Mouse (Mus musculus): ENCODE measurements around the gene Emp1.

The Emp1 gene

DNA sequence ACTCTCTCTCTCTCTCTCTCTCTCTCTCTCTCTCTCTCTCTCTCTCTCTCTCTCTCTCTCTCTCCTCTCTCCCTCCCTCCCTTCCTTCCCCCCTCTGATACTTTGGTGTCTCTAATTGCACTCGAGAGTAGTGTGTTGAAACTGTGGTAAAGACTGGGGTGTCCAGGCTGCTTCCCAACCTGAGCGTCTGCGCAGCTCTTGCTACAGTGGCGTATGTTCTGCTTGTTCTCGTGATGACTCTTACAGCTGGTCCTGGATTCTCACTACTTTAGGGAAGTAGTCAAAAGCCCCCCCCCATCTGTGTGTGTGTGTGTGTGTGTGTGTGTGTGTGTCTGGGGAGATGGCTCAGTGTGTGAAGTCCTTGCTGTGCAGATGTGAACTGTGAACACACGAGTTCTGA, 50.3 kb downstream of the Emp1 start:
- DNase-seq (ENCODE audit: low spot score): no peak

DNA sequence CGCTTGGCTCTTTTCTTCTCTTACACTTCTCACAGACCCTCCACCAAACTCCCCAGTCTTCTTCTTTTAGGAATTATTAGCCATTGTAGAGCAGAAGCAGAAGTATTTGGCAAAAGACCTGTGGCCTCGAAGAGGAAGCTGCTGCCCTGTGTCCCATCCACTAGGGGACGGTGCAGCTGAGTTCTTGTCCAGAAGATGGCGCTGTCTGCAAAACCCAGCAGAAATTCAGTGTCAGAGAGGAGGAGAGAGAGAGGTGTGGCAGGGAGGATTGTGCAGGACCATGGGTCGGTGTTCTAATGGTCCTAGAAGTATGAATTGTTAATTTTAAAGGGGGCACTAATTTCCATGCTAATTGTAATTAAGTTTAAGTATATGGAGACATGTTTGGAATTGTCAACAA, 55.1 kb downstream of the Emp1 start:
- DNase-seq (ENCODE audit: low spot score): peak; percentile 69

DNA sequence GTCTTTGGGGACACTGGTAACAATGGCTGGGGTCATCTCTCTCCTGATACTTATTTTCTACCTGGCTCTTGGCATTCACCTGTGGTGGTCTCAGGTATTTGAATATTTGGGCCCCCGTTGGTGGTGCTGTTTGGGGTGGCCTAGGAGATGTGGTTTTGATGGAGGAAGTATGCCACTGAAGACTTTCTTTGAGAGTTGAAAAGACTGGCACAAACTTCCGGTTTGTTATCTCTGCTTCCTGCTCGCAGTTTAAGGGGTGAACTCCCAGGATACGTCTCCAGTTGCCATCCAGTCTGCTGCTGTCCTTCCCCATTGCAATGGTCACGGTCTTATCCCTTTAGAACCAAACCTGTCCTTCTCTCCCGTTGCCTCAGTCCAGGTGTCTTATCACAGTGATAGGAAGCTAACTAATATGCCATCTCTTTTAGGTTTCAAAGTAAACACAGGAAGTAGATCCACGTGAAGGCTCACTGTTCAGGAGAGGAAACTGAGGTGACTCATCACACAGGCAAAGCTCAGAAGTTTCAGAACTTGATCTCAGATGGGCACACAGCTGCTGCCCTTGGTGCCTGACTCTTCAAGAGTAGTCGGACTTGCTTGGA, 56.0 kb downstream of the Emp1 start:
- no peak for DNase-seq (ENCODE audit: low spot score)

DNA sequence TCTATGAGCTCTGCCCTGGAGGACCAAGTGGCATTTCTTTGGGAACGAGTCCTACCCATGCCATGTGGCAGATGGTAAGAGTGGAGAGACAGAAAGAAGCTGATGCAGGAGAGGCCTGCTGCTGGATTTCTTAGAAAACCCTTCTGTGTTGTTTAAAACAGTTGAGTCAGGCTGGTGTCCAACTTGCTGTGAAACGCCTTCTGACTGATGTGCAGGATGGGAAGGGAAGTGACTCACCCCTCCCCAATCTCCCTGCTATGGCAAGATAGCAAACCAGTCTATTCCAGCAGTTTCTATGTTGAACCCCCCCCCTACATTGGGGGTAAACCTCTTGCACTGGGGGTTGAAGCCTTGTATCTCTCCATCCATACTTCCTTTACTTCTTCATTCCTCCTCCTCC, 65.9 kb downstream of the Emp1 start:
- DNase-seq (ENCODE audit: low spot score): no peak

DNA sequence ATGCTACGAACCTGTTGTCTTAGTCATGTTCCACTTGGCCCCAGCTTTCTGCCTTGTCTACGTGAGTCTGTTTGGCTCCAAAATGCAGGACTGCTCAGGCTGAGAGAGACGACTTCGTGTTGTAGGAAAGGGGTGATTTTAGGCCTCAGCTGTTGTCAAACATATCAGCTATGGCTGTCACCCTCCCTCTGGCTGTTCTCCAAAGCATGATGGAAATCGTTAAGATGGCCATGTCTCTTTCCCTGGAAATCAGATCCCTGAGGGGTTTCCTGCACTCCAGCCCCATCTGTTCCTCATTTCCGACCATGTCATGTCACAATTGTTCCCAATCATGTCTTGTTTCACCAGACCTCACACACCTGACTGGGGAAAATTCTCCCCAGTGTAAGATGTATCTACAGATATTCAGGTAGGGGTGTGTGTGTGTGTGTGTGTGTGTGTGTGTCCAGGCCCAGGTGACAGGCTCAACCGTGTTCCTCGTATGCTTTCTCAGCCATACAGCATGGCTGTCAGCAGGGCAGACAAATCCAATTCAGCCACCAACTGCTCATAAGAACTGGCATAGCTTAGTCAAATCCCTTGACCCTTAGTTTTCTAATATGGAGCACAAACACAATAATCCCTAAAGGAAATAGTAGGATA, 67.0 kb downstream of the Emp1 start:
- DNase-seq (ENCODE audit: low spot score): no peak

DNA sequence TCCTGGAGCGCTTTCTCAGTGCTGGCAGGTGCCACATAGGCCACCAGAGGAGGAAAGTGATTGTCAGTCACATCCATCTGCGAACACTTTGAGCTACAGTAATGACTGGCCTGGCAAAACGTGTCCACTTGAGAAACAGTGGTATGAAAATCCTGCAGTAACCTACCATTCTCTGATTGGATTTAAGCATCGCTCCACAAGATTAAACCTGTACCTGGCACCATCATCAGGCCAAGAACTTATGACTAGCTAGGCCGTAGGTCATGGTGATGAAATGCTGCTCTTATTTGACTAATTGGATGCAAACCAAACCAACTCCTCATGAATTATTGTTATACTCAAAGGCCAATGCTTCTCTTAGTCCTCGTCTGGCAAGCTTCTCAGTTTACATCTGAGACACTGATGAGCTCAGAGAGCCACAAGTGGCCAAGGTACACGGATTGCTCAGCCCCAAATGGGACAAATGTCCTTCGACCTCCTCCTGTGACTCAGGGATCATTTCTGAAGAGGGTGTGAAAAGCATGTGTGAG, 68.2 kb downstream of the Emp1 start:
- DNase-seq (ENCODE audit: low spot score): no peak

Measured in testis, postnatal 10 days (tissue).